Mouse (Mus musculus) neural tube, embryonic 14.5 days (tissue): ENCODE measurements around the gene Cphx3. TPM values are rescaled to one million over a fixed set of nuclear protein-coding genes. Genes with fewer than 3 reads are reported as not detected.

Source experiments
- polyA plus RNA-seq: library from polyadenylated mRNA; unstranded; fragments of >200 nt; fragmentation: Nextera tagmentation; extraction: Ambion mirVana; gene quantifications from 2 replicates; pipeline ENCODE4 v1.2.1, GENCODE M21; 2014

Gene Cphx3
- polyA plus RNA-seq, 1 experiment from 2014 or later: not detected

Other genes starting within 250 kb of the Cphx3 start
- gene Anxa11, start 240.1 kb upstream of the Cphx3 start, polyA plus RNA-seq: 0.91 and 1.7 TPM in 2 replicates
- not detected in 2 replicates for gene Plac9a, start 179.2 kb upstream of the Cphx3 start, polyA plus RNA-seq
- gene Tmem254a, start 154.6 kb upstream of the Cphx3 start, polyA plus RNA-seq: 4.8 and 9.1 TPM in 2 replicates
- not detected in 2 replicates for gene Cphx1, start 144.0 kb upstream of the Cphx3 start, polyA plus RNA-seq
- 1.7 and 3.3 TPM in 2 replicates for gene Duxbl1, start 103.7 kb upstream of the Cphx3 start, polyA plus RNA-seq
- 2.0 and 8.7 TPM in 2 replicates for gene Gm9780, start 39.6 kb upstream of the Cphx3 start, polyA plus RNA-seq
- gene Tmem254c, start 14.9 kb upstream of the Cphx3 start, polyA plus RNA-seq: 17.4 and 22.3 TPM in 2 replicates
- not detected in 2 replicates for gene Cphx2, start 781 bp upstream of the Cphx3 start, polyA plus RNA-seq
- gene Duxbl2, start 36.1 kb downstream of the Cphx3 start, polyA plus RNA-seq: 2.6 TPM in 1 of 2 replicates, not detected in the other
- 0.46 and 3.0 TPM in 2 replicates for gene Plac9b, start 100.2 kb downstream of the Cphx3 start, polyA plus RNA-seq
- gene Tmem254b, start 124.7 kb downstream of the Cphx3 start, polyA plus RNA-seq: 23.3 and 28.7 TPM in 2 replicates
- gene Duxbl3, start 175.7 kb downstream of the Cphx3 start, polyA plus RNA-seq: 1.4 and 4.8 TPM in 2 replicates